Mouse (Mus musculus) v-Abl transformed pro-B cells (cell line): Measurements from ENCODE around the gene 2300002M23Rik.

Experiments used
- in situ Hi-C, 2 experiments: fragments of 400-800 bp; cut with MboI; formaldehyde crosslinking; loops; one replicate each; pipeline ENCODE4 v1.15.1; 2025; ENCODE audit not compliant: unreplicated experiment in 2 of 2

Gene 2300002M23Rik

GRCm38 (mm10) chr17:35554761-35555397, 12.4 kb upstream of the 2300002M23Rik start:
- in situ Hi-C loops = no loop called here

GRCm38 (mm10) chr17:35556186-35556765, 11.0 kb upstream of the 2300002M23Rik start:
- in situ Hi-C loops = no loop called here

- in situ Hi-C loops = no loop called here
Measured at GRCm38 (mm10) chr17:35556812-35557211, 10.4 kb upstream of the 2300002M23Rik start.

GRCm38 (mm10) chr17:35557351-35557750, 9.9 kb upstream of the 2300002M23Rik start:
- in situ Hi-C loops = no loop called here

- in situ Hi-C loops = no loop called here
Measured at GRCm38 (mm10) chr17:35558216-35558615, 9.0 kb upstream of the 2300002M23Rik start.

- in situ Hi-C loops = no loop called here
Measured at GRCm38 (mm10) chr17:35567767-35568166, 517 bp downstream of the 2300002M23Rik start.

GRCm38 (mm10) chr17:35569091-35569944, 2.1 kb downstream of the 2300002M23Rik start:
- in situ Hi-C loops = no loop called here

- in situ Hi-C loops = no loop called here
Measured at GRCm38 (mm10) chr17:35570836-35571235, 3.6 kb downstream of the 2300002M23Rik start.

GRCm38 (mm10) chr17:35571477-35571876, 4.2 kb downstream of the 2300002M23Rik start:
- in situ Hi-C loops = no loop called here

- in situ Hi-C loops = no loop called here
Measured at GRCm38 (mm10) chr17:35578211-35578610, 11.0 kb downstream of the 2300002M23Rik start.

- in situ Hi-C loops = loop anchor here in 1 of 2 experiments (10.0 kb wide), 1 partner anchor 142 kb away; no protein-coding TSS in a partner anchor
Measured at GRCm38 (mm10) chr17:35582900-35583299, 15.7 kb downstream of the 2300002M23Rik start.

GRCm38 (mm10) chr17:35584330-35584937, 17.2 kb downstream of the 2300002M23Rik start:
- in situ Hi-C loops = loop anchor here in 1 of 2 experiments (10.0 kb wide), 1 partner anchor 140 kb away; no protein-coding TSS in a partner anchor

- in situ Hi-C loops = loop anchor here (5.0 to 10.0 kb wide), 2 partner anchors 138 to 140 kb away; no protein-coding TSS in a partner anchor
Measured at GRCm38 (mm10) chr17:35587291-35587690, 20.0 kb downstream of the 2300002M23Rik start.

- in situ Hi-C loops = loop anchor here (5.0 to 10.0 kb wide), 2 partner anchors 136 to 139 kb away; no protein-coding TSS in a partner anchor
Measured at GRCm38 (mm10) chr17:35588387-35588786, 21.1 kb downstream of the 2300002M23Rik start.

- in situ Hi-C loops = no loop called here
Measured at GRCm38 (mm10) chr17:35590410-35591218, 23.4 kb downstream of the 2300002M23Rik start.

GRCm38 (mm10) chr17:35591219-35591578, 23.9 kb downstream of the 2300002M23Rik start:
- in situ Hi-C loops = no loop called here

- in situ Hi-C loops = no loop called here
Measured at GRCm38 (mm10) chr17:35591731-35592130, 24.5 kb downstream of the 2300002M23Rik start.

- in situ Hi-C loops = no loop called here
Measured at GRCm38 (mm10) chr17:35592131-35592530, 24.9 kb downstream of the 2300002M23Rik start.

GRCm38 (mm10) chr17:35593786-35594185, 26.5 kb downstream of the 2300002M23Rik start:
- in situ Hi-C loops = no loop called here

GRCm38 (mm10) chr17:35594456-35594855, 27.2 kb downstream of the 2300002M23Rik start:
- in situ Hi-C loops = no loop called here
